Mouse (Mus musculus): ENCODE data around the gene Trim31. TPM values are rescaled to one million over a fixed set of nuclear protein-coding genes. Genes with fewer than 3 reads are reported as not detected.
A peak's percentile ranks its signal among the peaks of the same experiment; 100 is the strongest.

Trim31 gene
- total RNA-seq, 2 experiments from 2014 or later, result not detected

- DNase-seq (ENCODE audit: low spot score in 2 of 2), result no peak
These were observed 4.5 kb upstream of the Trim31 start for GRCm38 (mm10) chr17:36893387-36893786.

- DNase-seq (ENCODE audit: low spot score in 2 of 2), result peak in 1 of 2 experiments; percentile 20
These were observed 1.3 kb upstream of the Trim31 start for GRCm38 (mm10) chr17:36896583-36896982.

- DNase-seq (ENCODE audit: low spot score in 2 of 2), result no peak
These were observed 853 bp upstream of the Trim31 start for GRCm38 (mm10) chr17:36897065-36897464.

- no peak for DNase-seq (ENCODE audit: low spot score in 2 of 2)
These were observed 1.5 kb downstream of the Trim31 start for GRCm38 (mm10) chr17:36899376-36899775.

- DNase-seq (ENCODE audit: low spot score in 2 of 2), result peak in 1 of 2 experiments; percentile 59
These were observed 2.1 kb downstream of the Trim31 start for GRCm38 (mm10) chr17:36900001-36900400.

- no peak for DNase-seq (ENCODE audit: low spot score in 2 of 2)
These were observed 2.8 kb downstream of the Trim31 start for GRCm38 (mm10) chr17:36900691-36901090.

GRCm38 (mm10) chr17:36903651-36904050 lies 5.7 kb downstream of the Trim31 start:
- DNase-seq (ENCODE audit: low spot score in 2 of 2), result no peak

- no peak for DNase-seq (ENCODE audit: low spot score in 2 of 2)
These were observed 10.3 kb downstream of the Trim31 start for GRCm38 (mm10) chr17:36908235-36908634.

- no peak for DNase-seq (ENCODE audit: low spot score in 2 of 2)
These were observed 11.9 kb downstream of the Trim31 start for GRCm38 (mm10) chr17:36909802-36910201.

GRCm38 (mm10) chr17:36912031-36912430 lies 14.1 kb downstream of the Trim31 start:
- DNase-seq (ENCODE audit: low spot score in 2 of 2), result no peak

- peak; percentile 56 to 77 for DNase-seq (ENCODE audit: low spot score in 2 of 2)
These were observed 16.2 kb downstream of the Trim31 start for GRCm38 (mm10) chr17:36914108-36914507.

- DNase-seq (ENCODE audit: low spot score in 2 of 2), result peak; percentile 52 to 58
These were observed 17.2 kb downstream of the Trim31 start for GRCm38 (mm10) chr17:36915076-36915475.

- DNase-seq (ENCODE audit: low spot score in 2 of 2), result no peak
These were observed 22.3 kb downstream of the Trim31 start for GRCm38 (mm10) chr17:36920239-36920638.

- DNase-seq (ENCODE audit: low spot score in 2 of 2), result no peak
These were observed 24.8 kb downstream of the Trim31 start for GRCm38 (mm10) chr17:36922715-36923114.

GRCm38 (mm10) chr17:36923491-36923890 lies 25.6 kb downstream of the Trim31 start:
- DNase-seq (ENCODE audit: low spot score in 2 of 2), result no peak

GRCm38 (mm10) chr17:36927496-36928120 lies 29.7 kb downstream of the Trim31 start:
- no peak for DNase-seq (ENCODE audit: low spot score in 2 of 2)

GRCm38 (mm10) chr17:36929236-36929932 lies 31.5 kb downstream of the Trim31 start:
- DNase-seq (ENCODE audit: low spot score in 2 of 2), result peak in 1 of 2 experiments; percentile 49

GRCm38 (mm10) chr17:36930233-36930632 lies 32.3 kb downstream of the Trim31 start:
- DNase-seq (ENCODE audit: low spot score in 2 of 2), result no peak

- no peak for DNase-seq (ENCODE audit: low spot score in 2 of 2)
These were observed 33.2 kb downstream of the Trim31 start for GRCm38 (mm10) chr17:36931130-36931529.

- no peak for DNase-seq (ENCODE audit: low spot score in 2 of 2)
These were observed 33.9 kb downstream of the Trim31 start for GRCm38 (mm10) chr17:36931806-36932205.

GRCm38 (mm10) chr17:36938056-36938455 lies 40.1 kb downstream of the Trim31 start:
- DNase-seq (ENCODE audit: low spot score in 2 of 2), result no peak

- no peak for DNase-seq (ENCODE audit: low spot score in 2 of 2)
These were observed 44.5 kb downstream of the Trim31 start for GRCm38 (mm10) chr17:36942391-36942790.
